Mouse (Mus musculus) layer of hippocampus, postnatal 36 days (tissue): ENCODE results near the gene Tbl3. TPM values are rescaled to one million over a fixed set of nuclear protein-coding genes. Genes with fewer than 3 reads are reported as not detected.

Experiments
- DNase-seq, 2 experiments: peaks; one replicate each; pipeline ENCODE4 v3.0.0; 2022
- total RNA-seq, 2 experiments: library from RNA; stranded (reverse); gene quantifications; 2 replicates each; pipeline ENCODE4 v1.2.3; 2021

Tbl3 gene
- 10 to 100 TPM; 26.1 to 29.4 TPM for total RNA-seq

- DNase-seq = peak; percentile 93
These were observed at the start of gene Tbl3 for GRCm38 (mm10) chr17:24706982-24707800. Gene Tbl3, minus strand, starts transcription at chr17:24707660.

DNA sequence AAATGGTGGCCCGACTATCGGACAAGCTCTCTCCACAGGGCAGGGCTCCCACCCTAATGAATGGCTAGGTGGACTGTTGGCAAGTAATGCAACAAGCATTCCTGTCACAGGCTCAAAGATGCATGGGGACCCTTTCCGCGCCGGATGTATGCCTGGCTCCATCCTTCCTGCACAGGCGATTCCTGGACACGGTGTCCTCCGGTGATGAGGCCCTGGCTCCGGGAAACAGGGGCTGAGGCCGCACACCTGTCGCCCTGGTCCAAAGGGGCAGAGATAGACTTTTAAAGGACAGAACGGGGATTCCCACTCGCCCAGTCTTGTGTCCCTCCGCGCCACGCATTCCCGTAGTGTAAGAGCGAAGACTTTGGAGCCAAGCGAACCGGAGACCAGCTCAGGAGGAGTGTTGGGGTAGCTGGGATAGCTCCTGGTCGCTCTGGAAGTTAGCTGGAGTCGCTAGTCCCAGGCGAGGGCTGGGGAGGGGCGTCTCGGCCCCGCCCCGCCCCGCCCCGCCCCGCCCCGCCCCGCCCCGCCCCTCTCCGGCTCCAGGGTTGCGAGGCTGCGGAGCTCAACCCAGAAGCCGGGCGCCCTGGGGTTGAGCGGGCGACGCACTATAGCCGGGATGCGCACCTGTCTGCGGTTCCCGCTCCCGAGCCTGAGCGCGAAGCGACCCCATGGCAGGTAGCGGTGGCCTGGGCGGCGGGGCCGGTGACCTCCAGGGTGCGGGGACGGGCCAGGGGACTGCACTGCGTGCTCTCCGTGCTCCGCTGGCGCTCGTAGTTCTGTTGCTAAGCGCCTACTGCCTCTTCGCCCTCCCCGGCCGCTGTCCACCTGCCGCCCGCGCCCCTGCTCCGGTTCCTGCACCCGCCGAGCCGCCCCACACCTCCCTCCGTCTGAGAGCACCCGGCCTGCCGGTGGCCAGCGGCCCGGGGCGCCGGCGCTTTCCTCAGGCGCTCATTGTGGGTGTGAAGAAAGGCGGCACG, 45.2 kb upstream of the Tbl3 start, which contains the start of gene Hs3st6:
Gene Hs3st6 (plus strand): TSS at position 574 of the 980 bp plus-strand sequence.
- no peak for DNase-seq

DNA sequence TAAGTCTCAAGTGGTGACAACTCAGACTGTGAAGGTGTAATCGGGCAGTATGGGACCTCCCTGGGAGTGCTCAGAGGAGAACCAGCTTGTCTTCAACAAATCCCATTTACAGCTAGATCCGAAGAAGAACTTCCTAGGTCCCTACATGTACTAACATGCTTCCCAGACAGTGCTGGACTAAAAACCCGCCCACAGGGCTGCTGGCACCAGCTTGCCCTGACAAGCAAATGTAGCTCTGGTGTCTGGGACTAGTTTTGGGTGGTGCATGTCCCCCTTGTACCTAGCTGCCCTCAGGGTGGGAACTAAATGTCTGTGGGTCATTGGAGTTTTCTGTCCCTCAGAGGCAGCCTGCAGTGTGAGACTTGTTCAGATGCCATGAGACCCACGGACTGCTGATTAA, 44.1 kb upstream of the Tbl3 start:
- no peak for DNase-seq

DNA sequence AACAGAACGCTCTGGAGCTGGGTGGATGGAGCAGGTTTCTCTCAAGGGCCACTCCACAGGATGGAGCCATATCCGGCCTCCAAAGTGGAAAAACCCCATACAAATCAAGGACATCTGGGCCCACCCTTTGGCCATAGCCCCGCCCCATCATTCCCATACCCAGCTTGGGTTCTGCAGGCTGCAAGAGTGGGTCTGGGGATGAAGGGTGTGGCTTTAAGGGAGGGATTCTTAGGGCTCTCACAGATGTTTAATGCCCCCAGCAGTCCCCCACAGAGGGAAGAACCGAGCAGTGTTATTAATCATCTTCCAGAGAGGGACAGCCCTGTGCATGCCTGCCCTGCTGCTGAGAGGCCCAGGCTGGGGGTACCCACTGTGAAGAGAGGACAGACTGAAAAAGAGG, 39.5 kb upstream of the Tbl3 start:
- no peak for DNase-seq

DNA sequence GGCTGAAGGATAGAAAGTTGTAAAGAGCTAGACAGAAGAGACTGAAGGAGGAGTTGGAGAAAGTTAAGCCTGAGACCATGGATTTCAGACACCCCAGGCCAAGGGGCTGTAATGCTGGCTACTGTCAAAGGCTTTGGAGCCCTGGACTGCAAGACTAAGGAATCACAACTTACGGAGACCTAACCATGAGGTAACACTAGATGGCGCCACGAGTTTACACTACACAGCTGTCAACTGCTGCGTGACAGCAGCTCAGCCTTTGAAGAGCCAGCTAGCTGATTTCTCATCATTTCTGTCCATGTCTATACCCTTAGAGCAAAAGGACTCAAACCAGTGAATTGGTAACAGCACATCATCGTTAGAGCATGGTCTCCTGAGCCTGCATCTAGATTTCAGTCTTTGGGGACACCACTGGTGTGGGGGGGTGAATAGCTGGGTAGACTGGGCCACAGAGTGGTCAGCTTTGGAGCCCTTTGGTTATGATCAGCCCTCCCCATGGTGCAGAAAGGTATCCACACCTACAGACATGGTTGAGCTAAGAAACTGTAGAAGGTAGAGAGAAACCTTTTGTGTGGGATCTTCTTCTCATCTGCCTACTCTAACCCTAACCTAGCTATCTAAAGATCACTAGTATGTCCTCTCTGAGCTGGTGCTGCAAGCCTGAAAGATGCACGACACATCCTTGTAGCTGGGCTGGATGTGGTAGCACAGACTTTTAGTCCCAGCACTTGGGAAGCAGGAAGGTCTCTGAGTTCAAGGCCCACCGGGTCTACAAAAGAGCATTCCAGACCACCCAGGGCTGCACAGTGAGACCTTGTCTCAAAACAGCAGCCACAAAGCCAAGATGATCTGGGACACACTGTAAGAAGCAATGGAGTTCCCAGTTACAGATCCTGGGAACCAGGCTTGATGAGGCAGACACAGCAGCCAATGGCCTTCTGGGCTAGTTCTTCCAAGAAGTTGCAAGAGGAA, 38.4 kb upstream of the Tbl3 start:
- peak; percentile 68 to 83 for DNase-seq

- DNase-seq = no peak
These were observed 36.9 kb upstream of the Tbl3 start for GRCm38 (mm10) chr17:24744381-24744780.

DNA sequence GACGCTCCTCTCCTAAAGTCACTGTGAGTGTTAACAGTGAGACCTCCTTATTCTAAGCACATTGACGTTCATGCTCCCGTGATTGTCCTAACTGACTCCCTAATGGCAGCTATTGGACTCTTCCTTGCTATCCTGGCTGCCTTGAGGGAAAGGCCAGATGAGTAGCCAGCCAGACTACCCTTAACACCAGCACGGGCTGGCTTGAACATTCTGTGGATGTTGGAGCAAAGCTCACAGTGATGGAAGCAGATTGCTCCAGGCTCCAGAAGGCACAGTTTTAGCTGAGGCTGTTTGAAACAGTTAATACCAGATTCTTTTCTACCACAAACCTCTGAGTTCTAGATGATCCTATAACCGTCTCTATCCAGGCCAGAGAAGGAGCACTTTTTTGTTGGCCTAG, 36.4 kb upstream of the Tbl3 start:
- DNase-seq = no peak

GRCm38 (mm10) chr17:24742307-24742706, 34.8 kb upstream of the Tbl3 start:
- no peak for DNase-seq

- DNase-seq = no peak
These were observed 32.5 kb upstream of the Tbl3 start for GRCm38 (mm10) chr17:24739926-24740325.

DNA sequence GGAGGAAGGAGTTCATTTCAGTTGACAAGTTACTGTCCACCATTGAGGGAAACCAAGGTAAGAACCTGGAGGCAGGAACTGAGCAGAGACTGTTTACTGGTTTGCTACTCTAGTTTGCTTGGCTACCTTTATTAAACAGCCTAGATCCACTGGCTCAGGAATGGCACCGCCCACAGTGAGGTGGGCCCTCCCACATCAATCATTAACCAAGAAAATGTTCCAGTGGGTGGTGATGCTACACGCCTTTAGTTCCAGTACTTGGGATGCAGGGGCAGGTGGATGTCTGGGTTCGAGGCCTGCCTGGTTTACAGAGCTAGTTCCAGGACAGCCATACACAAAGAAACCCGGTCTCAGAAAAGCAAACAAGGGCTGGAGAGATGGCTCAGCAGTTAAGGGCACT, 30.8 kb upstream of the Tbl3 start:
- no peak for DNase-seq

DNA sequence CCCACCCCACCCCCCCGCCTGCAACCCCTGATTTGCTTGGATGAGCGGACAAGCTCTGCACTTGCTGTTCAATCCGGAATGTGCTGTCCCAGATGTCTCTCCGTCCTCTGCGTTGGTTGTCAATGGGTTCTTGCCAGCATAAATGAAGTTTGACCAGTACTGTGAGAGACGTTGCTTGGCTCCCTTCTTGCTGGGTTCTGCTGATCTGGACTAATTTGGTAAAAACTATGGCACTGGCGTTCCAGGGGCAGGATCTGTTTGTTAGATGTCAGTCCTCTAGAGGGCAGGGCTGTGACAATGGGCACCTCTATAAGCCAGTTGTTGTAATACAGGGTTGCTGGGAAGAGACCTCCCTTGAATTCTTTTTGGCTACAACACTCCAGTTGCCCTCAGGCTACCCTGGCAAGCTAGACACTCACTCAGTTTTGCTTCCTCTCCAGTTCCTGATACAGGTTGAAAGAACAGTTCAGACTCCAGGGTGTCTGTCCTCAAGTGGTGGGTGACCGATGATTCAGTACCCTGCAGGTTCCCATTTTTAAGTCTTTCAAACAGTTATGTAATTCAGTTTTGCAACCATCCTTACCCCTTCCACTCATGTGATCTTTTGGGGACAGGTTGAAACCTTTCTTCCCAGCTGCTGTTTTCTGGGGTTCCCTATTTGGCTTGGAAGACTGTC, 29.8 kb upstream of the Tbl3 start:
- no peak for DNase-seq

DNA sequence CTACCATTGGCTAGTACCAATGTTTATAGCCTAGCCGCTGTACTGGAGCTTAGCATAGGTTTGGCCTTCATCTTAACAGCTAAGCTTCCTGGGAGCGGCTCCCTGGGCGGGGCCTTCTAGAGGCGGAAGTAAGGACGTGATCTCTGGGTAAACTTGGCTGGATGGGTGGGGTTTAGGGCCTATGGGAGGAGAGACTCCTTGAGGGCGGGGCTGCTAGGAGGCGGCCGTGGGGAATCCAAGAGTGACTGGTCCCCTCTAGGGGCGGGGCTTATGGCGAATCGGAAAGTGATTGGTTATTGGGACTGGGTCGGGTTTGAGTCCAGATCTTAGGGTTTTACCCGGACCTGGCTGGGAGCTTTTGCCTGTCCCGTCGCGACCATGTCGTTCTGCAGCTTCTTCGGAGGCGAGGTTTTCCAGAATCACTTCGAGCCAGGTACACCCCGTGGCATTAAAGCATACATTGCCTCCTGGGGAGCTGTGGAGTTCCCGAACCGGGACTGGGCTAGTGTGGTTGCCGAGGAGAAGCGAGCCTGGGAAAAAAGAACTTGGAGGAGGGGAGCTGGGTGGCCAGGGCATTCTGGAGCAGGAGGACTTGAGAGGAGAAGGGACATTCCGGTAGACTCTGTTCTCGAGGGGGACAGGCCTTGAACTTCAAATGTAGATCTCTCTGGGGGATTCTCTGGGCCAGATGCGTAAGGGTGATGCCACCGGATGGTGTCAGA, 29.0 kb upstream of the Tbl3 start, which contains the start of gene Msrb1:
Gene Msrb1 (plus strand): TSS at position 313 of the 722 bp plus-strand sequence.
- peak; percentile 91 to 92 for DNase-seq

GRCm38 (mm10) chr17:24735446-24735845, 28.0 kb upstream of the Tbl3 start:
- no peak for DNase-seq

- DNase-seq = no peak
These were observed 27.1 kb upstream of the Tbl3 start for GRCm38 (mm10) chr17:24734513-24734912.

- no peak for DNase-seq
These were observed 26.1 kb upstream of the Tbl3 start for GRCm38 (mm10) chr17:24733434-24734050.

DNA sequence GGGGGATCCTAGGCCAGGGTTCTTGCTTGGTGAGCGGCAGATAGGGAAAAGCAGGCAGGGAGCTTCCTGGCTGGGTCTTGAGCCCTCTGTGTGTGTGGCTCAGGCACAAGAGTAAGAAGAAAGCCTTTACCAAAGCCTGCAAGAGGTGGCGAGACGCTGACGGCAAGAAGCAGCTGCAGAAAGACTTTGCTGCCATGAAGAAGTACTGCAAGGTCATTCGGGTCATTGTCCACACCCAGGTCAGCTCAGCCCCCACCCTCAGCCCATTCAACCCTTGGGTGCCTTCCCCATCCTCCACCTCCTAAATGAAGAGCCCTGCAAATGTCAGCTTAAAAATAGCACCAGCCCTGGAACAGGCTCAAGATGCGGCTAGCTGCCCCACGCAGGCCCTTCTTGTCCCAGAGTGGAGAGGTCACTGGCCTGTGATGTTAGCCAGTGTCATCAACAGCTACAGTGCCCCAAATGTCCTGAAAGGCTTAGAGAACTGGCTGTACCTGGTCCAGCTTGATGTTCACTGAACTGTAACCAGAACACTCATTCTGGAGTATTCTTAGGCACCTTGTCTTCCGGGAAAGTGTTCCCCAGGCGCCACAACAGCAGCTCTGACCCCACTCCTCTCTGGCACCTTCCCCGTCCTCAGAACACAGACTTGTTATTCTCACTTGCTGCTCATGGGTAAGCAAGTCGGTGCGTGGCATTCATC, 24.9 kb upstream of the Tbl3 start:
- DNase-seq = no peak

DNA sequence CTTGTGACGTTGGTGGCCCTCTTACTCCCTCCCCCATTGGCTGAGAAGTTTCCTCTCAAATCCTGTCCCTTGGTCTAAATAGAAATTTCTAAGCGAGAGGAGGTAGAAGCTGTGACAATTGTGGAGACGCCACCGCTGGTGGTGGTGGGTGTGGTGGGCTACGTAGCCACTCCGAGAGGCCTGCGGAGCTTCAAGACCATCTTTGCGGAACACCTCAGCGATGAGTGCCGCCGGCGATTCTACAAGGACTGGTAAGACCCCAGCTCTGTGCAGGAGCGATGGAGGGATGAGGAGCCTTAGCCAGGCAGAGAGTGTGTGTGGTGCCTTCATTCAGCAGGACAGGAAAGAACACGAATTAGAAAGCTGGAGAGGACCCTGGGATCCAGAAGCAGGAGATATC, 23.3 kb upstream of the Tbl3 start:
- no peak for DNase-seq

GRCm38 (mm10) chr17:24729067-24729466, 21.6 kb upstream of the Tbl3 start:
- no peak for DNase-seq

DNA sequence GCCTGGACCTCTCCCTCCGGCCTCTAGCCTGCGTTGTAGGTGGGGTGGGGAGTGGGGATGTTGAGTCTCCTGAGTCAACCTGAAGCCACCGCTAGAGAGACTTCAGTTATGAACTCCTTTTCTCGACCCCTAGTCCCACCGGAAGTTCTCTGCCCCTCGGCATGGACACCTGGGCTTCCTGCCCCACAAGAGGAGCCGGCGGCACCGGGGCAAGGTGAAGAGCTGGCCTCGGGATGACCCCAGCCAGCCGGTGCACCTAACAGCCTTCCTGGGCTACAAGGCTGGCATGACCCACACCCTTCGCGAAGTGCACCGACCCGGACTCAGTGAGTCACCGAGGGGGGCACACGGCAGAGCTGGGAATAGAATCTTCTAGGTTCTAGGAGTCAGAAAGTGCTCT, 20.7 kb upstream of the Tbl3 start:
- no peak for DNase-seq

DNA sequence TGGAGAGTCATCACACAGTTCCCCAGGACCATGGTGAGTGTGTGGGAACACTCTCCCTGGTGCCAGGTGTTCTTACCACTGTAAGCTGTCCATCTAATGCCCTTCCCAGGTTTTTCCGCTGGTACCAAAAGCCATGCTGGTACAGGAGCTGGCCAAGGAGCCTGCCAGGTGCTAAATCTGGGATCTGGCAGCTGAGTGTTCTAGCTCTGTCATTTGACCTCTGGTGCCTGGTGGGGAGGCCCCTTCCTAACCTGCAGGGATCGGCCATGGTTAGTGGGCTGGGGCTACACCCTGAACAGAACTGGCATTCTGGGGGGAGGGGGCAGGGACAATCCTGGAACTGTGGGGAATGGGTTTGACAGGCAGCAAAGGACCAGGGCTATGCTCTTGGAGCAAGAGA, 20.2 kb upstream of the Tbl3 start, which contains the start of gene Rpl3l:
Gene Rpl3l (plus strand): TSS at position 203 of the 400 bp plus-strand sequence.
- DNase-seq = no peak
